Mouse (Mus musculus) forebrain, postnatal 0 days (tissue): Measurements from ENCODE around the gene Fgfbp1. TPM values are rescaled to one million over a fixed set of nuclear protein-coding genes. Genes with fewer than 3 reads are reported as not detected.

Source experiments
- ATAC-seq: fragments of 200-750 bp; cut with Nextera tagmentation; 2 replicates; pipeline ENCODE4 v1.8.0; 2017; ENCODE audit warnings: mild to moderate bottlenecking, moderate library complexity
- DNase-seq: peaks from one replicate; pipeline ENCODE4 v3.0.0-alpha.2; 2015
- H3K27ac ChIP-seq: fragments of 300-500 bp; sonication (generic); 2 replicates; pipeline ENCODE4 v1.5.1; 2014; ENCODE audit warnings: low read depth, mild to moderate bottlenecking, antibody characterized with exemption, low read length, moderate library complexity, mixed read lengths
- H3K27me3 ChIP-seq: fragments of 300-500 bp; sonication (generic); 2 replicates; pipeline ENCODE4 v1.6.1; 2014; ENCODE audit warnings: mild to moderate bottlenecking, low read length, mixed read lengths; ENCODE audit not compliant: insufficient read depth
- H3K36me3 ChIP-seq: fragments of 300-500 bp; sonication (generic); 2 replicates; pipeline ENCODE4 v1.6.1; 2014; ENCODE audit warnings: mild to moderate bottlenecking, moderate library complexity; ENCODE audit not compliant: insufficient read depth
- H3K4me1 ChIP-seq: fragments of 300-500 bp; sonication (generic); 2 replicates; pipeline ENCODE4 v1.6.1; 2014; ENCODE audit warnings: antibody characterized with exemption; ENCODE audit not compliant: insufficient read depth
- H3K4me2 ChIP-seq: fragments of 300-500 bp; sonication (generic); 2 replicates; pipeline ENCODE4 v1.6.1; 2014; ENCODE audit warnings: low read depth, mild to moderate bottlenecking, moderate library complexity
- H3K4me3 ChIP-seq: fragments of 300-500 bp; sonication (generic); 2 replicates; pipeline ENCODE4 v1.5.1; 2014; ENCODE audit warnings: low read depth, low read length, mixed read lengths
- H3K9ac ChIP-seq: fragments of 300-500 bp; sonication (generic); 2 replicates; pipeline ENCODE4 v1.6.1; 2014; ENCODE audit warnings: mild to moderate bottlenecking
- H3K9me3 ChIP-seq: fragments of 300-500 bp; sonication (generic); 2 replicates; pipeline ENCODE4 v1.6.1; 2016; ENCODE audit warnings: low read length
- CTCF ChIP-seq: sonication (generic); IDR thresholded peaks from 2 replicates; pipeline ENCODE4 v1.5.1; 2016; ENCODE audit warnings: antibody characterized with exemption, control low read depth, low read depth
- WGBS: fragments of 180-500 bp; shearing (Covaris S2); extraction: QIAGEN DNeasy Blood & Tissue Kit; methylation state at CpG from one replicate; pipeline ENCODE4 v1.1.7; 2014; 5-methylcytosine and 5-hydroxymethylcytosine counted together
- polyA plus RNA-seq: library from polyadenylated mRNA; unstranded; fragments of >200 nt; fragmentation: Nextera tagmentation; extraction: Ambion mirVana; gene quantifications from 2 replicates; pipeline ENCODE4 v1.2.1, GENCODE M21; 2015
- total RNA-seq: library from RNA; depleted of rRNA; stranded (reverse); fragments of >200 nt; gene quantifications from 2 replicates; pipeline ENCODE4 v1.2.3, GENCODE M21; 2014; rRNA removed

Fgfbp1 gene
- 9.2 and 12.6 TPM in 2 replicates for total RNA-seq
- 10.6 and 11.1 TPM in 2 replicates for polyA plus RNA-seq

DNA sequence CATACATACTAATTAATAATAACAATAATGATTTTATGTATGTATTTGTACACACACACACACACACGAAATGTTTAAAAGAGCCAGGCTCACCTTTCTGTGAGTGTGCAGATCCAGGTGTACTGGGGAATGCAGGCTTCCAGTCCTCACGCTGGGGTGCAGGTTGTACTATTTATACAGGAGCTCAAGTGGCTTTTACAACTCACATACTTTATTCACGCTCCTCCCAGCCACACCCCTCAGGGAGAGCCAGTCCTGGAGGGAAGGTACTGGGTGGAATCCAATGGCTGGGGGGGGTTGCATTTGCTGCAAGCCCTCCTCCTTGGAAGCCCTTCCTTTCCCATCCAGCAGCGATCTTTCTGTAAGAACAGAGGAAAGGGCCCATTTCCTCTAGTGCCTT, at the start of gene Fgfbp1:
TSS of gene Fgfbp1 (minus strand) at position 160 of the 400 bp plus-strand sequence.
- Histone ChIP-seq H3K9ac (no peak within 1 kb of the TSS), H3K27me3 (no peaks in the 10 kb centered on the region), H3K4me3 (no peak within 1 kb of the TSS), H3K9me3 (no peaks in the 10 kb centered on the region), H3K36me3 (no peaks in the 10 kb centered on the region), H3K4me2 (no peak within 1 kb of the TSS), H3K4me1 (no peaks in the 10 kb centered on the region), H3K27ac (no peak within 1 kb of the TSS)
- DNase-seq (no peak), ATAC-seq (no peak)
- 51% methylated on average over 4 of the region's 4 CpGs for WGBS
- TF ChIP-seq CTCF, result no peak

DNA sequence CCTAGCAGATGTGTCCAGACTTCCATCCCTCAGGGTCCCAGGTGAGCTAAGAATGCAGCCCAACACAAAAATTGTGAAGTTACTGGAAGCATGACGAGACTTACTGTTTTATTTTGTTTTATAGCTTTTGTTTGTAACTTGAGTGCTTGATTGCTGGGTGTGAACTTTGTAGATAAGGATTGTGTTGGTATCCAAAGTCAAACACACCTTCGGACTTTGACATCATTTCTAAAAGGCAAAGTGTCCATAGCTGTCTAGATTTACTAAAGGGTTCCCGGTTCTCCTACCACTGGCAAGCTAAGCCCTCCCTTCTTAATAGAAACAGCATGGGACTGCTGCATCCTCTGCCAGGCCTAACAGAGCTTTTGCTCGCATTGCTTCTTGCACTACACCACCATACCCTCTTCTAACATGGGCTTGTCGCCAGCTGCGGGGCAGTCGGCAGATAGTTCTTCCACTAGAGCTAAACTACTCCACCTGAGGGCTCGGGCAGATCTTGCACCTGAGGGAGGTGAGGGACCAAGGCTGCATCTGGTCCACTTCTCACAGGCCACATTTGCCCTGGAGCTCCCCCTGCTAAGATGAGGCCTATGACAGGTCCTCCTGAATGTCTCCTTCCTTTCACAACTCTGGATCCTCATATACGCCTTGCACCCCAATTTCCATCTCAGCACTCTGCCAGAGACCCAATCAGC, 16.9 kb upstream of the Fgfbp1 start:
- H3K4me3 ChIP-seq, result no peak overlapping the region
- H3K36me3 ChIP-seq, result peaks cover 2% of the 10 kb centered on the region; the same call in 1 of the 2 replicates
- DNase-seq, result no peak
- H3K4me2 ChIP-seq, result no peak overlapping the region
- no peaks in the 10 kb centered on the region for H3K27me3 ChIP-seq
- WGBS, result 92% methylated on average over 9 of the region's 9 CpGs
- ATAC-seq, result no peak
- no peak for TF ChIP-seq CTCF
- H3K27ac ChIP-seq, result no peak overlapping the region
- no peak overlapping the region for H3K9ac ChIP-seq
- no peaks in the 10 kb centered on the region for H3K9me3 ChIP-seq
- no peaks in the 10 kb centered on the region for H3K4me1 ChIP-seq

DNA sequence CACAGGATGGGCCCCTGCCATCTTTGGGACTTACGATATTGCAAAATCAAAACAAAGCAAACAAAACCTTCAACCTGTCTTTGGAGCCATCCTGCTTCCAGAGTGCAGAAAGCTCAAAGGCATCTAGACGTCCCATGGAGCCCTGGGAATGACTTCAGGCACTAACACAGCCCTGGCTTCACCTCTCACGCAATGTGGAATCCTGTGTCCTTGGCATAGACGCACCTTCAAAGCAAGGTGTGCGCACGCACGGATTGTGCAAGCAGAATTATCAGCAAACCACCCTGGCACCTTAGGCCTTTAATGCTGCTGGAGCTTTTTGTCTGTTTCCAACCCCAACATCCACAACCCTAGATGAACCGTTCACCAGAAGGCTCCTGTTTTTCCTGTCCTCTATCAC, 16.0 kb upstream of the Fgfbp1 start:
- Histone ChIP-seq H3K9me3 (no peaks in the 10 kb centered on the region), H3K36me3 (no peaks in the 10 kb centered on the region), H3K27ac (no peak overlapping the region), H3K9ac (no peak overlapping the region), H3K4me1 (no peaks in the 10 kb centered on the region), H3K27me3 (no peaks in the 10 kb centered on the region), H3K4me2 (no peak overlapping the region), H3K4me3 (no peak overlapping the region)
- TF ChIP-seq CTCF, result no peak
- ATAC-seq, result no peak
- no peak for DNase-seq
- WGBS, result 93% methylated on average over 8 of the region's 8 CpGs

DNA sequence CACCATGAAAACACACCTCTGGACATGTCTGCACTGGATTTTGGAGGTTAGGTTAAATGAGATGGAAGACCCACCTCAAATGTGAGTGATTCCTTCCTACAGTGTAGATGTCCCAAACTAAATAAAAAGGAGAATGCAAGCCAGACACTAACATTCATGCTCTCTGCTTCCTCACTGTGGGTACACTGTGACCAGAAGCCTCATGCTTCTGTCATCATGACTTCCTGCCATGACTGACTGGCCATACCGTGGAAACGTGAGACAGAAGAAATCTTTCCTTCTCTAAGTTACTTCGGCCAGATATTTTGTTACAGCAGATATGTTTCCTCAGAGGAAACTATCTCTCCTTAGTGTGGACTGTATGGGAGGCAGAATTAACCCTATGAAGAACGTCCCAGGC, 14.6 kb upstream of the Fgfbp1 start:
- Histone ChIP-seq H3K27me3 (no peaks in the 10 kb centered on the region), H3K4me1 (no peaks in the 10 kb centered on the region), H3K9ac (no peak overlapping the region), H3K9me3 (no peaks in the 10 kb centered on the region), H3K4me2 (no peak overlapping the region), H3K27ac (no peak overlapping the region), H3K4me3 (no peak overlapping the region), H3K36me3 (no peaks in the 10 kb centered on the region)
- no peak for TF ChIP-seq CTCF
- DNase-seq, result no peak
- WGBS, result 91% methylated on average over 4 of the region's 4 CpGs
- no peak for ATAC-seq

DNA sequence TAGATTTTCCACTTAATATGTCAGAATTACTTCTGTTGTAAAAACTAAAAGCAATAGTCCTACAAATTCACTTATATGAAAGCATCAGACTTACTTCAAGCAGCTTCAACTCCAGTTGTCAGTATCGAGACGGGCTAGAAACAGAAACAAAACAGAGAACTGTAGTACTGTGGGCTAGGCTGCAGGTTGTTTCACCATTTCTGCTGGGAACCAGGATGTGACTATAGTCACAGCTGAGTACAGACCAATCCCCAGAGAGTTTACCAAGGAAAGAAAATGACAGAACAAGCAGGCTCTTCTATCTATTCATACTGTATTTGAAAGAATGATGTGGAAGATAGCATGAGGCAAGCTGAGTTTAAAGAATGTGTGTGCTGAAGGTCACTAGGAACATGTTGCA, 13.4 kb upstream of the Fgfbp1 start:
- no peak overlapping the region for H3K9ac ChIP-seq
- WGBS, result 94% methylated on average over 2 of the region's 2 CpGs
- no peak overlapping the region for H3K4me2 ChIP-seq
- no peaks in the 10 kb centered on the region for H3K4me1 ChIP-seq
- TF ChIP-seq CTCF, result no peak
- no peaks in the 10 kb centered on the region for H3K9me3 ChIP-seq
- H3K36me3 ChIP-seq, result no peaks in the 10 kb centered on the region
- ATAC-seq, result no peak
- no peak overlapping the region for H3K4me3 ChIP-seq
- H3K27me3 ChIP-seq, result no peaks in the 10 kb centered on the region
- H3K27ac ChIP-seq, result no peak overlapping the region
- no peak for DNase-seq

DNA sequence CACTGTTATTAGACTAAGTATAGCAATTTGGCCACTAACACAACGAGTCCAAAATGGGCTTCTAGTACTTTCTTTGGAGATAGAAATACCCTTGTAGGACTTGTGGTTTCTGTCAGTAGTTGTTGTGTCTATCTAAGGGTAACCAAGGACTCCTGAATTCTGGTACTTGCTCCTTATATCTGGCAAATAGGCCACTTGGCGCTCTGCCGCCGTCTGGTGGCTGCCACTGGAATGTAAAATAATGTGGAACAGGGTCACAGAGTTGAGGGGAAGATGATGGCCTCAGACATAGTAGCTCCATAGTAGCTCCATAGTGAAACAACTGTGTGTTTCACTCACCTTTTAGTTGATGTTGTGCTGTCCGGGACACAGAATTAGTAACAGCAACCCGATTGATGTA, 8.7 kb upstream of the Fgfbp1 start:
- TF ChIP-seq CTCF, result peak; percentile 66
- Histone ChIP-seq H3K27ac (no peak overlapping the region), H3K36me3 (no peaks in the 10 kb centered on the region), H3K4me2 (no peak overlapping the region), H3K9me3 (no peaks in the 10 kb centered on the region), H3K4me1 (no peaks in the 10 kb centered on the region), H3K4me3 (no peak overlapping the region), H3K9ac (no peak overlapping the region), H3K27me3 (no peaks in the 10 kb centered on the region)
- ATAC-seq, result no peak
- 50% methylated on average over 6 of the region's 6 CpGs for WGBS
- peak; percentile 26 for DNase-seq

DNA sequence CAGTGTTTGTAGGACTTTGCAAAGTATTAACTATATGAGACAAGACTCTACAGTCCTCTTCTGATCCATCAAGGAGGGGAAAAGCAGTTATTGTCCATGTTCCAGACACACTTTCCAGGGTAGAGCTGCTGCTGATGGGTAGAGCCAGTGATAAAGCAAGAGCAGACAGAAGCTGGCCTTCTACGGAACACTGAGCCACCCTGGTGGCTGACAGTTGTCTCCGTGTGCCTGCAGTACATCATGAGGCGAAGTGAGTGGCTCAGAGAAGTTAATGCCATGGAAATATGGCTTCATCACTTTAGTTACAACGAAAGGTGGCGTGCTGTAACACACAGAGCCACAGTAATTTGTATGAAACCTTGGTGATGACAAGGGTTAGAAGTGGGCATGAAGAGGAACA, 7.4 kb upstream of the Fgfbp1 start:
- H3K4me1 ChIP-seq, result no peaks in the 10 kb centered on the region
- H3K9ac ChIP-seq, result no peak overlapping the region
- ATAC-seq (no peak), DNase-seq (no peak)
- H3K9me3 ChIP-seq, result no peaks in the 10 kb centered on the region
- H3K27ac ChIP-seq, result no peak overlapping the region
- H3K36me3 ChIP-seq, result no peaks in the 10 kb centered on the region
- WGBS, result 87% methylated on average over 5 of the region's 5 CpGs
- no peaks in the 10 kb centered on the region for H3K27me3 ChIP-seq
- no peak for TF ChIP-seq CTCF
- H3K4me2 ChIP-seq, result no peak overlapping the region
- no peak overlapping the region for H3K4me3 ChIP-seq
